Mouse (Mus musculus) ES-E14 (cell line): ENCODE results near the gene Rhob.

Experiments
- CHD2 ChIP-seq: IDR thresholded peaks from 2 replicates; pipeline ENCODE4 v1.6.1; 2014; ENCODE audit warnings: mild to moderate bottlenecking, low read depth, low read length, inconsistent platforms
- HCFC1 ChIP-seq: IDR thresholded peaks from 2 replicates; pipeline ENCODE4 v1.6.1; 2012; ENCODE audit warnings: low read length, inconsistent platforms, borderline replicate concordance; ENCODE audit not compliant: insufficient read depth
- MAFK ChIP-seq: IDR thresholded peaks from 2 replicates; pipeline ENCODE4 v1.6.1; 2014; ENCODE audit warnings: mild to moderate bottlenecking, low read depth, low read length, inconsistent platforms; ENCODE audit not compliant: insufficient read depth
- ZC3H11A ChIP-seq: IDR thresholded peaks from 2 replicates; pipeline ENCODE4 v1.6.1; 2012; ENCODE audit warnings: low read depth, mild to moderate bottlenecking, inconsistent platforms, low read length, borderline replicate concordance
- ZNF384 ChIP-seq: IDR thresholded peaks from 2 replicates; pipeline ENCODE4 v1.6.1; 2012; ENCODE audit warnings: low read depth, low read length, inconsistent platforms

- no peak for TF ChIP-seq ZNF384
- no peak for TF ChIP-seq CHD2
- no peak for TF ChIP-seq ZC3H11A
- no peak for TF ChIP-seq HCFC1
- TF ChIP-seq MAFK, result no peak
Measured at GRCm38 (mm10) chr12:8468221-8468865, 31.5 kb downstream of the Rhob start.
